Mouse (Mus musculus) MEL (cell line): ENCODE results near the gene Wwc2. TPM values are rescaled to one million over a fixed set of nuclear protein-coding genes. Genes with fewer than 3 reads are reported as not detected.

Experiments
- DNase-seq: peaks from one replicate; pipeline ENCODE4 v3.0.0; 2011; ENCODE audit warnings: low read depth, low spot score
- H3K27ac ChIP-seq: 2 replicates; pipeline ENCODE4 v1.5.1; 2012; ENCODE audit warnings: low read depth, mild to moderate bottlenecking, control low read depth, low read length, moderate library complexity; ENCODE audit not compliant: control insufficient read depth
- H3K27me3 ChIP-seq, 2 experiments: fragments of 150-350 bp in 1 of 2; sonication (generic) in 1 of 2; 2 replicates each; pipeline ENCODE4 v1.6.1; 2012; ENCODE audit warnings: low read length in 2 of 2, mild to moderate bottlenecking in 2 of 2, improper control_type of control experiment in 1 of 2, moderate library complexity in 1 of 2; ENCODE audit not compliant: insufficient read depth in 2 of 2, control insufficient read depth in 1 of 2
- H3K36me3 ChIP-seq, 2 experiments: 2 replicates each; pipeline ENCODE4 v1.6.1; 2012 to 2014; ENCODE audit warnings: low read length in 2 of 2, improper control_type of control experiment in 1 of 2, inconsistent platforms in 1 of 2, mild to moderate bottlenecking in 1 of 2; ENCODE audit not compliant: insufficient read depth in 2 of 2, control insufficient read depth in 1 of 2
- H3K4me1 ChIP-seq, 2 experiments: fragments of 150-350 bp in 1 of 2; sonication (generic) in 1 of 2; 2 replicates each; pipeline ENCODE4 v1.6.1; 2012; ENCODE audit warnings: low read length in 2 of 2, improper control_type of control experiment in 1 of 2, mild to moderate bottlenecking in 1 of 2; ENCODE audit not compliant: insufficient read depth in 2 of 2, control insufficient read depth in 1 of 2
- H3K4me3 ChIP-seq, 2 experiments: fragments of 150-350 bp in 1 of 2; sonication (generic) in 1 of 2; 2 replicates each; pipeline ENCODE4 v1.5.1; 2012; ENCODE audit warnings: low read depth in 2 of 2, low read length in 2 of 2, mild to moderate bottlenecking in 2 of 2, moderate library complexity in 2 of 2, control low read depth in 1 of 2, improper control_type of control experiment in 1 of 2; ENCODE audit not compliant: control insufficient read depth in 1 of 2, insufficient read depth in 1 of 2
- H3K79me2 ChIP-seq: 2 replicates; pipeline ENCODE4 v1.6.1; 2012; ENCODE audit warnings: mild to moderate bottlenecking, low read length, moderate library complexity; ENCODE audit not compliant: control insufficient read depth, poor library complexity, insufficient read depth
- H3K9ac ChIP-seq: 2 replicates; pipeline ENCODE4 v1.6.1; 2012; ENCODE audit warnings: low read depth, mild to moderate bottlenecking, control low read depth, low read length, moderate library complexity; ENCODE audit not compliant: control insufficient read depth, poor library complexity, severe bottlenecking
- H3K9me3 ChIP-seq: fragments of 150-350 bp; sonication (generic); replicated peaks from 2 replicates; pipeline ENCODE4 v1.6.1; 2012; ENCODE audit warnings: mild to moderate bottlenecking, low read length, improper control_type of control experiment, moderate library complexity; ENCODE audit not compliant: insufficient read depth
- BHLHE40 ChIP-seq: IDR thresholded peaks from 2 replicates; pipeline ENCODE4 v1.6.1; 2012; ENCODE audit warnings: low read depth, mild to moderate bottlenecking, inconsistent platforms, low read length, improper control_type of control experiment, borderline replicate concordance
- CHD1 ChIP-seq: IDR thresholded peaks from 2 replicates; pipeline ENCODE4 v1.6.1; 2012; ENCODE audit warnings: low read depth, mild to moderate bottlenecking, inconsistent platforms, low read length, improper control_type of control experiment
- EP300 ChIP-seq, 2 experiments: IDR thresholded peaks; 2 replicates each; pipeline ENCODE4 v1.6.1; 2011; ENCODE audit warnings: improper control_type of control experiment in 2 of 2, low read length in 2 of 2, low read depth in 1 of 2, mild to moderate bottlenecking in 1 of 2
- HCFC1 ChIP-seq: IDR thresholded peaks from 2 replicates; pipeline ENCODE4 v1.6.1; 2012; ENCODE audit warnings: low read depth, mild to moderate bottlenecking, inconsistent platforms, low read length, improper control_type of control experiment, moderate library complexity
- KAT2A ChIP-seq: conservative IDR thresholded peaks from 2 replicates; pipeline ENCODE4 v1.6.1; 2012; ENCODE audit warnings: low read depth, low read length, improper control_type of control experiment, inconsistent platforms
- MAFK ChIP-seq: IDR thresholded peaks from 2 replicates; pipeline ENCODE4 v1.6.1; 2011; ENCODE audit warnings: low read depth, mild to moderate bottlenecking, low read length, improper control_type of control experiment, borderline replicate concordance
- MAX ChIP-seq: IDR thresholded peaks from 2 replicates; pipeline ENCODE4 v1.6.1; 2011; ENCODE audit warnings: low read length, improper control_type of control experiment
- MXI1 ChIP-seq: IDR thresholded peaks from 2 replicates; pipeline ENCODE4 v1.6.1; 2011; ENCODE audit warnings: mild to moderate bottlenecking, low read depth, low read length, improper control_type of control experiment
- MYB ChIP-seq: IDR thresholded peaks from 2 replicates; pipeline ENCODE4 v1.6.1; 2011; ENCODE audit warnings: mild to moderate bottlenecking, low read depth, low read length, improper control_type of control experiment
- POLR2AphosphoS2 ChIP-seq: IDR thresholded peaks from 2 replicates; pipeline ENCODE4 v1.6.1; 2011; ENCODE audit warnings: low read length, improper control_type of control experiment
- POLR2AphosphoS5 ChIP-seq: IDR thresholded peaks from 2 replicates; pipeline ENCODE4 v1.6.1; 2012; ENCODE audit warnings: low read depth, borderline replicate concordance, mild to moderate bottlenecking, inconsistent platforms, low read length, moderate library complexity, mixed read lengths
- RAD21 ChIP-seq: IDR thresholded peaks from 2 replicates; pipeline ENCODE4 v1.6.1; 2011; ENCODE audit warnings: mild to moderate bottlenecking, low read depth, low read length, improper control_type of control experiment
- SIN3A ChIP-seq: IDR thresholded peaks from 2 replicates; pipeline ENCODE4 v1.6.1; 2012; ENCODE audit warnings: low read length, improper control_type of control experiment, inconsistent platforms
- TAL1 ChIP-seq: IDR thresholded peaks from 2 replicates; pipeline ENCODE4 v1.6.1; 2012; ENCODE audit warnings: mild to moderate bottlenecking, inconsistent platforms, low read length, moderate library complexity, mixed read lengths
- TCF12 ChIP-seq: IDR thresholded peaks from 2 replicates; pipeline ENCODE4 v1.6.1; 2014; ENCODE audit warnings: low read depth, mild to moderate bottlenecking, inconsistent platforms, low read length, improper control_type of control experiment, moderate library complexity
- polyA plus RNA-seq, 2 experiments: library from polyadenylated mRNA; stranded (reverse) in 1 of 2; unstranded in 1 of 2; fragments of >175 nt in 1 of 2; fragments of >200 nt in 1 of 2; gene quantifications; 2 replicates each; pipeline versions ENCODE4 v1.2.1 to v1.2.4; 2012; ENCODE audit warnings: low replicate concordance in 2 of 2, low read depth in 1 of 2; ENCODE audit not compliant: insufficient read length in 2 of 2, insufficient read depth in 1 of 2, missing spikeins in 1 of 2
- total RNA-seq: library from RNA; depleted of rRNA; stranded (reverse); fragments of 300-350 nt; gene quantifications from 2 replicates; pipeline ENCODE4 v1.2.3, GENCODE M21; 2012

Wwc2 gene
- total and polyA plus RNA-seq, 3 experiments = 7.5 to 14.8 TPM; not detected in 1

DNA sequence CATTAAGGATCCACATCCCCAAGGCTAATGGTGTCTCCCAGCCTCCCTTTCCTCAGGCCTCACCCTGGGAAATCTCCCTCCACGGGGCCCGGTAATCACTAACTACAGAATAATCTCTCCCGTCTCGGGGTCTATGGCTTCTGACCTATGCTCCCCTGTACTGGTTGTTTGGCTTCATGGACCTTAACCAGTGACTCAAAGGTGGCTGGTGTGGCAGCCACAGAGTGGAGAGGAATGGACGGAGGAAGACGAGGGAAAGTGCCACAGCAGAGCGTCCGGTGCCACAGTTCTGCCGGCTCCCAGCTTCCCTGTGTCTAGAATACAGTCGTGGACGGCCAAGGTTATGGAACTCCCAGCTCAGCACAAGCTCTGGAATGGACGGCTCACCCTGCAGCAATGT, 114.9 kb downstream of the Wwc2 start:
- Histone ChIP-seq H3K4me3 (no peak overlapping the region), H3K27ac (no peak overlapping the region), H3K36me3 (no peaks in the 10 kb centered on the region; a peak in 1 of 4 replicates), H3K4me1 (no peaks in the 10 kb centered on the region), H3K27me3 (no peaks in the 10 kb centered on the region), H3K79me2 (no peaks in the 10 kb centered on the region), H3K9ac (no peak overlapping the region), H3K9me3 (no peaks in the 10 kb centered on the region)
- no peak for TF ChIP-seq POLR2AphosphoS2
- TF ChIP-seq TCF12 = no peak
- TF ChIP-seq TAL1 = no peak
- no peak for TF ChIP-seq KAT2A
- DNase-seq = no peak

DNA sequence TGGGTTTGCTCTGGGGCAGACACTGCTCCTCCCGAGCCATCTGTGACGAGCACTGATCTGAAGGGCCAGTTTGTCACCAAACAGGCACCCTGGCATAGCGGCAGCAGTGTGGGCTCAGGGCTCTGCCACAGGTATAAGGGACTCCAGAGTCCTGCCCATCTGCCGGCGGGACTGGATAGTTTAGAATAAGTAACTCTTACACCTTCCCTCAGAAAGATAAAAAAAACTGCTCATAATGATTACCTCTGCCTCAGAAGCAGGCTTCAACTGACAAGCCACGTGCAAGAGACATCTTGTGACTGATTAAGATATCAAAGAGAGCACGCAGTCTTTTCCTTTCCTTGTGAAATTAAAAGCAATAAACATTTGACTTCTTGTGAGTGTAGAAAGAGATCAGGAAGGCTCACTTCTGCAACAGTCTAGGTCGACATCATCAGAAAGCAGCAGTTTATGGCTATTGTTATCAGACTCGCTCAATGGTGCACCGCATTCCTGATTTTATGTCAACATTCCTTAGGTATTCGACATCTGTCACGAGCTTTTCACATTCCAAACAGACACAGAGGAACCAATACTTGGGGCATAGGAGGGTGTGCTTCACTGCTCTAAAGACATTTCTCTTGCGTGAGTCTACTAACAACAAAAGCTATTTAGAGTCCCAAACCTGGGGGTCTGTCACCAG, 116.1 kb downstream of the Wwc2 start:
- Histone ChIP-seq H3K36me3 (peaks cover 0 to under 1% of the 10 kb centered on the region in 2 experiments; a peak in 1 of 4 replicates), H3K9me3 (no peaks in the 10 kb centered on the region), H3K4me3 (no peak overlapping the region), H3K27me3 (no peaks in the 10 kb centered on the region), H3K79me2 (no peaks in the 10 kb centered on the region), H3K27ac (no peak overlapping the region), H3K9ac (no peak overlapping the region), H3K4me1 (no peaks in the 10 kb centered on the region)
- DNase-seq = peak; percentile 17
- TF ChIP-seq CHD1 (no peak), MYB (no peak), RAD21 (no peak), TCF12 (peak; percentile 32; the same call in 1 of the 2 replicates), EP300 (IDR thresholded peaks at IDR 0.05; ENCODE audit: low read depth in 1 of 2, low read length in 2 of 2) (peak; percentile 15 to 61; a peak in 1 of 4 replicates), MAFK (no peak), MXI1 (no peak), POLR2AphosphoS5 (no peak), TAL1 (no peak), SIN3A (no peak), BHLHE40 (peak; percentile 44; the same call in 1 of the 2 replicates), HCFC1 (no peak), MAX (peak; percentile 49; the same call in 1 of the 2 replicates)
